1 mouse cellular context compared by ENCODE assay signal in genomic region chr2:132597226-132597625, GRCm38 (mm10).
TF ChIP-seq lines count a peak whose summit lies in the region.

No protein-coding gene starts in this region.

TF ChIP-seq in CH12.LX, 34 proteins besides CTCF, POLR2A, EP300 and RAD21 (continued from another document):
- TF ChIP-seq ZC3H11A (IDR thresholded peaks at IDR 0.05; ENCODE audit: low read depth, low read length): no peak
- peak; percentile 99 for TF ChIP-seq MEF2A (IDR thresholded peaks at IDR 0.05; ENCODE audit: borderline replicate concordance, low read depth, low read length)
- TF ChIP-seq NRF1 (IDR thresholded peaks at IDR 0.05; ENCODE audit: low read depth, low read length): no peak
- peak; percentile 61; the same call in 1 of the 2 replicates for TF ChIP-seq MAZ (IDR thresholded peaks at IDR 0.05; ENCODE audit: low read depth, low read length)
- no peak for TF ChIP-seq CHD1 (IDR thresholded peaks at IDR 0.05; ENCODE audit: low read depth, low read length)
- TF ChIP-seq POLR2AphosphoS2 (IDR thresholded peaks at IDR 0.05; ENCODE audit: low read depth, low read length): no peak
- TF ChIP-seq UBTF (IDR thresholded peaks at IDR 0.05; ENCODE audit: low read depth, low read length): no peak
- peak; percentile 67 for TF ChIP-seq MYC (IDR thresholded peaks at IDR 0.05; ENCODE audit: low read depth, low read length)
- peak; percentile 99 for TF ChIP-seq ETS1 (conservative IDR thresholded peaks at IDR 0.05; ENCODE audit: low read depth, low read length)
- no peak for TF ChIP-seq USF1 (IDR thresholded peaks at IDR 0.05; ENCODE audit: low read depth, low read length)
- TF ChIP-seq CHD2 (IDR thresholded peaks at IDR 0.05; ENCODE audit: low read length): 0 out of 2 replicates have a peak, but pooled peaks have one; percentile 54
- TF ChIP-seq TBP (conservative IDR thresholded peaks at IDR 0.05; ENCODE audit: low read depth, low read length): no peak
- peak; percentile 92 for TF ChIP-seq MAFK (IDR thresholded peaks at IDR 0.05; ENCODE audit: insufficient replicate concordance, low read length)
- no peak for TF ChIP-seq KAT2A (IDR thresholded peaks at IDR 0.05; ENCODE audit: insufficient replicate concordance, low read length)
- TF ChIP-seq RCOR1 (conservative IDR thresholded peaks at IDR 0.05; ENCODE audit: low read depth, low read length): peak; percentile 92; the same call in 1 of the 2 replicates
- peak; percentile 96 for TF ChIP-seq BHLHE40 (IDR thresholded peaks at IDR 0.05; ENCODE audit: low read depth, low read length)
- no peak for TF ChIP-seq PAX5 (IDR thresholded peaks at IDR 0.05; ENCODE audit: low read length)
